Mouse (Mus musculus): ENCODE results near the gene Stx1b. TPM values are rescaled to one million over a fixed set of nuclear protein-coding genes. Genes with fewer than 3 reads are reported as not detected.

Gene Stx1b
- polyA plus RNA-seq, 2 experiments: 0.05 to 1.1 TPM

GRCm38 (mm10) chr7:127769651-127770038 lies 54.7 kb downstream of the Stx1b start, which contains the start of gene Orai3:
Gene Orai3 (plus strand): TSS chr7:127769815.
- under 1% methylated on average over 24 of the region's 24 CpGs for WGBS (ENCODE audit: insufficient replicate concordance)
- Histone ChIP-seq H3K27ac (peak within 1 kb of the TSS; percentile 93), H3K4me1 (replicated peaks; ENCODE audit: control insufficient read depth in 2 of 2, insufficient read depth in 2 of 2, low read length in 1 of 2) (peaks cover 35 to 53% of the 10 kb centered on the region in 2 experiments), H3K4me3 (ENCODE audit: insufficient read depth in 1 of 2, low read depth in 2 of 2, low read length in 2 of 2) (peak within 1 kb of the TSS; percentile 58 to 72), H3K36me3 (replicated peaks; ENCODE audit: control insufficient read depth, insufficient read depth, low read depth) (no peaks in the 10 kb centered on the region), H3K9me3 (ENCODE audit: control insufficient read depth, low read length) (no peaks in the 10 kb centered on the region), H3K4me2 (ENCODE audit: low read depth) (peak within 1 kb of the TSS; percentile 94), H3K9ac (replicated peaks) (peak within 1 kb of the TSS; percentile 90), H3K27me3 (ENCODE audit: control insufficient read depth, insufficient read depth, low read length) (no peaks in the 10 kb centered on the region)
- DNase-seq (ENCODE audit: low read depth in 3 of 3, low spot score in 3 of 3): peak in 1 of 3 experiments; percentile 52
- peak; percentile 11; the same call in 1 of the 2 replicates for ATAC-seq (ENCODE audit: insufficient read depth)
- no peak for TF ChIP-seq EP300 (IDR thresholded peaks at IDR 0.05; ENCODE audit: low read depth)
- TF ChIP-seq CTCF (IDR thresholded peaks at IDR 0.05; ENCODE audit: low read depth): no peak

GRCm38 (mm10) chr7:127768997-127769593 lies 55.3 kb downstream of the Stx1b start:
- Histone ChIP-seq H3K27ac (peak overlapping the region; percentile 93), H3K27me3 (ENCODE audit: control insufficient read depth, insufficient read depth, low read length) (no peaks in the 10 kb centered on the region), H3K9ac (replicated peaks) (peak overlapping the region; percentile 90), H3K9me3 (ENCODE audit: control insufficient read depth, low read length) (no peaks in the 10 kb centered on the region), H3K36me3 (replicated peaks; ENCODE audit: control insufficient read depth, insufficient read depth, low read depth) (no peaks in the 10 kb centered on the region), H3K4me3 (ENCODE audit: insufficient read depth in 1 of 2, low read depth in 2 of 2, low read length in 2 of 2) (peak overlapping the region; percentile 58 to 72), H3K4me1 (replicated peaks; ENCODE audit: control insufficient read depth in 2 of 2, insufficient read depth in 2 of 2, low read length in 1 of 2) (peaks cover 35 to 53% of the 10 kb centered on the region in 2 experiments), H3K4me2 (ENCODE audit: low read depth) (peak overlapping the region; percentile 94)
- 1% methylated on average over 16 of the region's 16 CpGs for WGBS (ENCODE audit: insufficient replicate concordance)
- DNase-seq (ENCODE audit: low read depth in 3 of 3, low spot score in 3 of 3) (peak; percentile 76 to 83 (median 77)), ATAC-seq (ENCODE audit: insufficient read depth) (peak; percentile 1; the same call in 1 of the 2 replicates)
- TF ChIP-seq EP300 (IDR thresholded peaks at IDR 0.05; ENCODE audit: low read depth) (no peak), CTCF (IDR thresholded peaks at IDR 0.05; ENCODE audit: low read depth) (no peak)

GRCm38 (mm10) chr7:127768346-127768996 lies 55.9 kb downstream of the Stx1b start:
- TF ChIP-seq EP300 (IDR thresholded peaks at IDR 0.05; ENCODE audit: low read depth): no peak
- peak; percentile 77 for TF ChIP-seq CTCF (IDR thresholded peaks at IDR 0.05; ENCODE audit: low read depth)
- Histone ChIP-seq H3K36me3 (replicated peaks; ENCODE audit: control insufficient read depth, insufficient read depth, low read depth) (no peaks in the 10 kb centered on the region), H3K27me3 (ENCODE audit: control insufficient read depth, insufficient read depth, low read length) (no peaks in the 10 kb centered on the region), H3K9me3 (ENCODE audit: control insufficient read depth, low read length) (no peaks in the 10 kb centered on the region), H3K9ac (replicated peaks) (peak overlapping the region; percentile 90), H3K4me1 (replicated peaks; ENCODE audit: control insufficient read depth in 2 of 2, insufficient read depth in 2 of 2, low read length in 1 of 2) (peaks cover 35 to 51% of the 10 kb centered on the region in 2 experiments), H3K27ac (peak overlapping the region; percentile 93), H3K4me3 (ENCODE audit: insufficient read depth in 1 of 2, low read depth in 2 of 2, low read length in 2 of 2) (peak overlapping the region; percentile 58 to 72), H3K4me2 (ENCODE audit: low read depth) (peak overlapping the region; percentile 94)
- DNase-seq (ENCODE audit: low read depth in 3 of 3, low spot score in 3 of 3) (no peak), ATAC-seq (ENCODE audit: insufficient read depth) (no peak)
- 48% methylated on average over 13 of the region's 13 CpGs for WGBS (ENCODE audit: insufficient replicate concordance)

- TF ChIP-seq CTCF (IDR thresholded peaks at IDR 0.05; ENCODE audit: low read depth) (no peak), EP300 (IDR thresholded peaks at IDR 0.05; ENCODE audit: low read depth) (no peak)
- Histone ChIP-seq H3K9ac (replicated peaks) (peak overlapping the region; percentile 90), H3K4me1 (replicated peaks; ENCODE audit: control insufficient read depth in 2 of 2, insufficient read depth in 2 of 2, low read length in 1 of 2) (peaks cover 35 to 51% of the 10 kb centered on the region in 2 experiments), H3K36me3 (replicated peaks; ENCODE audit: control insufficient read depth, insufficient read depth, low read depth) (no peaks in the 10 kb centered on the region), H3K9me3 (ENCODE audit: control insufficient read depth, low read length) (no peaks in the 10 kb centered on the region), H3K27ac (peak overlapping the region; percentile 93), H3K4me2 (ENCODE audit: low read depth) (peak overlapping the region; percentile 94), H3K4me3 (ENCODE audit: insufficient read depth in 1 of 2, low read depth in 2 of 2, low read length in 2 of 2) (peak overlapping the region; percentile 58 to 72), H3K27me3 (ENCODE audit: control insufficient read depth, insufficient read depth, low read length) (no peaks in the 10 kb centered on the region)
- ATAC-seq (ENCODE audit: insufficient read depth): peak; percentile 50
- 54% methylated on average over 19 of the region's 19 CpGs for WGBS (ENCODE audit: insufficient replicate concordance)
- DNase-seq (ENCODE audit: low read depth in 3 of 3, low spot score in 3 of 3): no peak
These were observed 56.5 kb downstream of the Stx1b start for GRCm38 (mm10) chr7:127767671-127768345.

Measured in liver, embryonic 14.5 days (tissue).